Mouse (Mus musculus) limb, embryonic 14.5 days (tissue): ENCODE measurements around the gene Ogfod2. TPM values are rescaled to one million over a fixed set of nuclear protein-coding genes. Genes with fewer than 3 reads are reported as not detected.

ENCODE experiments used
- ATAC-seq: fragments of 200-750 bp; cut with Nextera tagmentation; 2 replicates; pipeline ENCODE4 v1.8.0; 2017; ENCODE audit warnings: low read depth, moderate number of reproducible peaks, moderate TSS enrichment; ENCODE audit not compliant: low FRiP score
- DNase-seq: peaks from one replicate; pipeline ENCODE4 v3.0.0-alpha.2; 2015; ENCODE audit warnings: low spot score
- H3K27ac ChIP-seq: fragments of 300-500 bp; sonication (generic); replicated peaks from 2 replicates; pipeline ENCODE4 v1.5.1; 2014; ENCODE audit warnings: low read depth, mild to moderate bottlenecking, low read length, moderate library complexity, mixed read lengths
- H3K27me3 ChIP-seq: fragments of 300-500 bp; sonication (generic); 2 replicates; pipeline ENCODE4 v1.6.1; 2014; ENCODE audit warnings: low read length, mixed read lengths; ENCODE audit not compliant: control insufficient read depth, insufficient read depth
- H3K36me3 ChIP-seq: fragments of 300-500 bp; sonication (generic); 2 replicates; pipeline ENCODE4 v1.6.1; 2014; ENCODE audit warnings: mild to moderate bottlenecking, low read length, moderate library complexity, mixed read lengths; ENCODE audit not compliant: control insufficient read depth, insufficient read depth
- H3K4me1 ChIP-seq: fragments of 300-500 bp; sonication (generic); 2 replicates; pipeline ENCODE4 v1.6.1; 2014; ENCODE audit warnings: antibody characterized with exemption, low read length, mixed read lengths; ENCODE audit not compliant: control insufficient read depth, insufficient read depth
- H3K4me2 ChIP-seq: fragments of 300-500 bp; sonication (generic); replicated peaks from 2 replicates; pipeline ENCODE4 v1.6.1; 2014; ENCODE audit warnings: low read depth, mild to moderate bottlenecking, low read length, moderate library complexity; ENCODE audit not compliant: severe bottlenecking
- H3K4me3 ChIP-seq: fragments of 300-500 bp; sonication (generic); replicated peaks from 2 replicates; pipeline ENCODE4 v1.5.1; 2014; ENCODE audit warnings: low read length
- H3K9ac ChIP-seq: fragments of 300-500 bp; sonication (generic); 2 replicates; pipeline ENCODE4 v1.6.1; 2014; ENCODE audit warnings: mild to moderate bottlenecking, low read depth, low read length, moderate library complexity; ENCODE audit not compliant: severe bottlenecking
- H3K9me3 ChIP-seq: fragments of 300-500 bp; sonication (generic); 2 replicates; pipeline ENCODE4 v1.6.1; 2016; ENCODE audit warnings: low read length; ENCODE audit not compliant: control insufficient read depth
- POLR2A ChIP-seq: fragments of 200-500 bp; IDR thresholded peaks from 2 replicates; pipeline ENCODE4 v1.8.0; 2012; ENCODE audit warnings: inconsistent platforms, mild to moderate bottlenecking, moderate library complexity, borderline replicate concordance; ENCODE audit not compliant: insufficient read depth, insufficient read length; ENCODE audit errors: extremely low read depth
- WGBS: fragments of 180-500 bp; shearing (Covaris S2); extraction: QIAGEN DNeasy Blood & Tissue Kit; methylation state at CpG from one replicate; pipeline ENCODE4 v1.1.7; 2014; 5-methylcytosine and 5-hydroxymethylcytosine counted together
- polyA plus RNA-seq, 2 experiments: library from polyadenylated mRNA; depleted of rRNA in 1 of 2; stranded (reverse) in 1 of 2; unstranded in 1 of 2; fragments of >200 nt; fragmentation: Nextera tagmentation in 1 of 2; extraction: Ambion mirVana in 1 of 2; gene quantifications; 2 replicates each; pipeline versions ENCODE4 v1.2.1 to v1.2.3; 2012 to 2014

Ogfod2 gene
- polyA plus RNA-seq, 2 experiments: 14.2 to 26.5 TPM

GRCm38 (mm10) chr5:124086876-124087275 is 25.2 kb upstream of the Ogfod2 start:
- Histone ChIP-seq H3K27ac (no peak overlapping the region), H3K4me1 (no peaks in the 10 kb centered on the region), H3K9me3 (no peaks in the 10 kb centered on the region), H3K9ac (no peak overlapping the region), H3K4me3 (no peak overlapping the region), H3K4me2 (no peak overlapping the region), H3K36me3 (no peaks in the 10 kb centered on the region), H3K27me3 (no peaks in the 10 kb centered on the region)
- ATAC-seq: no peak
- no peak for DNase-seq
- TF ChIP-seq POLR2A: no peak
- 87% methylated on average over 4 of the region's 4 CpGs for WGBS

- H3K36me3 ChIP-seq: no peaks in the 10 kb centered on the region
- DNase-seq: no peak
- H3K4me1 ChIP-seq: no peaks in the 10 kb centered on the region
- H3K9ac ChIP-seq: no peak overlapping the region
- no peak for ATAC-seq
- no peak overlapping the region for H3K4me2 ChIP-seq
- no peaks in the 10 kb centered on the region for H3K27me3 ChIP-seq
- H3K9me3 ChIP-seq: no peaks in the 10 kb centered on the region
- H3K4me3 ChIP-seq: no peak overlapping the region
- H3K27ac ChIP-seq: no peak overlapping the region
- TF ChIP-seq POLR2A: no peak
- 81% methylated on average over 23 of the region's 23 CpGs for WGBS
Measured at GRCm38 (mm10) chr5:124089868-124090267, 22.2 kb upstream of the Ogfod2 start.

GRCm38 (mm10) chr5:124091951-124092406 is 20.1 kb upstream of the Ogfod2 start:
- DNase-seq: no peak
- no peak for TF ChIP-seq POLR2A
- no peaks in the 10 kb centered on the region for H3K36me3 ChIP-seq
- no peaks in the 10 kb centered on the region; the same call in 1 of the 2 replicates for H3K27me3 ChIP-seq
- no peak overlapping the region for H3K4me3 ChIP-seq
- no peak overlapping the region for H3K4me2 ChIP-seq
- no peak for ATAC-seq
- H3K4me1 ChIP-seq: peaks cover 7% of the 10 kb centered on the region; the same call in 1 of the 2 replicates
- WGBS: 65% methylated on average over 9 of the region's 9 CpGs
- no peak overlapping the region for H3K27ac ChIP-seq
- 0 out of 2 replicates have a peak, but pooled peaks cover 4% of the 10 kb centered on the region for H3K9me3 ChIP-seq
- no peak overlapping the region for H3K9ac ChIP-seq

DNA sequence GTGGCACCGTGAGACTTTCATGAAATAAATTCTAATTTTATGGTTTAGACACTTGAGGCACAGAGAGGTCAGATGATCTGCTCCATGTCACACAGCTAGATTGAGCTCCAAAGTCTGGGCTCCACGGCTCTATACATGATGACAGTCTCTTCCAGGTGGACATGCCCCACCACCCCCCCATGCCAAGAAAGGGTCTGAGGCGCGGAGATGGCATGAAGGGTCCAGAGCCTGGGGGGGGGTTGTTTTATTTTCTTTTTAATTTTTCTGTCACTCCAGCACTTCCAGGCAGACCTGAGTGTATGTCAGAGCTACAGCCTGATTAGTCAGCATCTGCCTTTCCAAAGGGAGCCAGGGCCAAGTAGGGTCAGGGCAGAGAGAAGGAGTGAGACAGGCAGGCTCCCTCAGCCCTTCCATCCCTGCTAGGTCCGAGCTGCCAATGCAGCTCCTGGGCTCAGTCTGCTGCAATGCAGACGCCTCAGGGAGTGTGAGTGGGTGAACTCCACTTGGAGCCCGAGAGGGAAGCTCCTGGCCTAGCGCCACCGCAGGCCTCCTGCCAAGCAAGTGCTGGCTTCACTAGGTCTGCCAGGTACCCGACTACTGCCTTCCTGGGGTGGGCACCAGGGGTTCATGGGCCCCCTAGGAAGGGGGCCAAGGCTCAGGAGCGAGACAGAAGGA is 18.8 kb upstream of the Ogfod2 start:
- TF ChIP-seq POLR2A: no peak
- no peak for DNase-seq
- WGBS: 72% methylated on average over 11 of the region's 11 CpGs
- no peak overlapping the region for H3K4me3 ChIP-seq
- H3K27ac ChIP-seq: no peak overlapping the region
- no peak overlapping the region for H3K4me2 ChIP-seq
- no peaks in the 10 kb centered on the region; the same call in 1 of the 2 replicates for H3K27me3 ChIP-seq
- 0 out of 2 replicates have a peak, but pooled peaks cover 4% of the 10 kb centered on the region for H3K9me3 ChIP-seq
- peaks cover 7% of the 10 kb centered on the region; the same call in 1 of the 2 replicates for H3K4me1 ChIP-seq
- no peaks in the 10 kb centered on the region for H3K36me3 ChIP-seq
- no peak for ATAC-seq
- H3K9ac ChIP-seq: 0 out of 2 replicates have a peak overlapping the region, but pooled peaks have one; percentile 28

DNA sequence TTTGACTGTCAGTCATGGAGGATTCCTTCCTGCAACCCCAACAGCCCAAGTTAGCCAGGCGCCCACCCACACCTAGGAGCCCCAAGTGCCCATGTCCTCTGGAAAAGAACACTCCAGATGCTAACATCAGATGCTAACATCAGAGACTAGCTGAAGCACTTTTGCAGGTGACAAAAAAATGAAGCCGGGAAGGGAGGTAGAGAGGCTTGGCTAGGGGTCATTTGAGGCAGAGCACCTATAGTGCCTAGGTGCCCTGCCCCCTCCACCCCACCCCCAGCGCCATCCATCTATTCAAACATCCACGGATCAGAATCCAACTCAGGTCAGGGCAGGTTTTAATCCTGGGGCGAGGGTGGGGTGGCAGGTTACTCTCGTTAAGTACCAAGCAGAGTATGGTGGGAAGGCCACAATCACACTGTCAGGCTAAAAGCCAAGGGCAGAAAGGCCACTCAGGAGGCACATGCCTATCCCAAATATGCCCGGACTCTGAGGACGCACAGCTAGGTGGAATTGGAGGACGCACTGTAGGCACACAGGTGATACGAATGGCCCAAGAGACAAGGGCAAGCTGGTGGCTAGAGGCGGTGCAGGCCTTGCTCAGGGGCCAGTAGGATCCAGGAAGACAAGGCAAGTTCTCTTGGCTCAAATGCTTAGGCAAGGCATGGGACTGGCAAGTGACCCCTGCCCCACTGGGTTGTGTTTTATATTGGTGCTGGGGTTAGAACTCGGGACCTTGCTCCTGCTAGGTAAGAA is 18.1 kb upstream of the Ogfod2 start:
- H3K9ac ChIP-seq: no peak overlapping the region
- no peaks in the 10 kb centered on the region; the same call in 1 of the 2 replicates for H3K27me3 ChIP-seq
- 0 out of 2 replicates have a peak, but pooled peaks cover 4% of the 10 kb centered on the region for H3K9me3 ChIP-seq
- peaks cover 7% of the 10 kb centered on the region; the same call in 1 of the 2 replicates for H3K4me1 ChIP-seq
- DNase-seq: no peak
- TF ChIP-seq POLR2A: no peak
- no peak overlapping the region for H3K4me3 ChIP-seq
- no peaks in the 10 kb centered on the region for H3K36me3 ChIP-seq
- 85% methylated on average over 12 of the region's 12 CpGs for WGBS
- H3K27ac ChIP-seq: no peak overlapping the region
- no peak overlapping the region for H3K4me2 ChIP-seq
- no peak for ATAC-seq
